Mouse (Mus musculus): ENCODE results near the gene Ypel3. TPM values are rescaled to one million over a fixed set of nuclear protein-coding genes. Genes with fewer than 3 reads are reported as not detected.

The Ypel3 gene
- total and polyA plus RNA-seq, 2 experiments from 2014 or later = 209 to 219 TPM

DNA sequence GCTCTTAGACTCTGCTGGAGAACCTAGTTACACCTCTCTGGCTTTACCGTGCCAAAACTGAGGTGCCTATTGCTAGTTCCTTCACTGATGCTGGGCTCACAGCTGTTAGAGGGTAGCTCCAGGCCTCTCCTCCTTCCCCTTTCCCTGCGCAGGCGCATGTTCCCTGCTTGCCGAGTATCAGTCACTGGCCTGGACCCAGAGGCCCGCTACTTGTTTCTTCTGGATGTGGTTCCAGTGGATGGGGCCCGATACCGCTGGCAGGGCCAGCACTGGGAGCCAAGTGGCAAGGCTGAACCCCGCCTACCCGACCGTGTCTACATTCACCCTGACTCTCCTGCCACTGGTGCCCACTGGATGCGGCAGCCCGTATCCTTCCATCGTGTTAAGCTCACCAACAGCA is 5.9 kb downstream of the Ypel3 start:
- Histone ChIP-seq H3K36me3 (ENCODE audit: insufficient read depth, low read length) (peaks cover 32% of the 10 kb centered on the region), H3K9ac (replicated peaks; ENCODE audit: low read length, poor library complexity, severe bottlenecking) (no peak overlapping the region), H3K4me2 (ENCODE audit: low read depth, low read length, poor library complexity, severe bottlenecking) (no peak overlapping the region), H3K27ac (ENCODE audit: low read depth, low read length) (no peak overlapping the region), H3K9me3 (ENCODE audit: low read length) (no peaks in the 10 kb centered on the region), H3K27me3 (ENCODE audit: insufficient read depth, low read length) (no peaks in the 10 kb centered on the region), H3K4me3 (ENCODE audit: low read depth, low read length) (no peak overlapping the region), H3K4me1 (ENCODE audit: insufficient read depth, low read length) (peaks cover 11% of the 10 kb centered on the region)
- WGBS = 83% methylated on average over 13 of the region's 13 CpGs
- TF ChIP-seq CTCF (IDR thresholded peaks at IDR 0.05) = no peak
- ATAC-seq (ENCODE audit: low FRiP score) (no peak), DNase-seq (ENCODE audit: low spot score) (no peak)

DNA sequence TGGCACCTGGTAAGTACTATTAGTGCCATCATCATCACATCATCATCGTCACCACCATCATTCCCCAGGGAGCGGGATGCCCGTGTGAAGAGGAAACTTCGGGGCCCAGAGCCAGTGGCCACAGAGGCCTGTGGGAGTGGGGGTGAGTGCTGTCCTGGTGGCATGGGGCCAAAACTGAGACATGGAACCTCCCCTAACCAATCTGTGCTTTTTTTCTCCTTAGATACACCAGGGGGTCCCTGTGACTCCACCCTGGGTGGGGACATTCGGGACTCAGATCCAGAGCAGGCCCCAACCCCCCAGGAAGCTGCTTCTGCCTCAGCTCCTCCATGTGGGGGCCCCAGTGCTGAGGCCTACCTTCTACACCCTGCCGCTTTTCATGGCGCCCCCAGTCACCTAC is 7.7 kb downstream of the Ypel3 start:
- H3K4me2 ChIP-seq (ENCODE audit: low read depth, low read length, poor library complexity, severe bottlenecking) = no peak overlapping the region
- no peaks in the 10 kb centered on the region for H3K9me3 ChIP-seq (ENCODE audit: low read length)
- WGBS = 91% methylated on average over 7 of the region's 7 CpGs
- no peak overlapping the region for H3K4me3 ChIP-seq (ENCODE audit: low read depth, low read length)
- no peak overlapping the region for H3K9ac ChIP-seq (replicated peaks; ENCODE audit: low read length, poor library complexity, severe bottlenecking)
- DNase-seq (ENCODE audit: low spot score) (no peak), ATAC-seq (ENCODE audit: low FRiP score) (no peak)
- no peak overlapping the region for H3K27ac ChIP-seq (ENCODE audit: low read depth, low read length)
- peaks cover 6% of the 10 kb centered on the region; the same call in 1 of the 2 replicates for H3K4me1 ChIP-seq (ENCODE audit: insufficient read depth, low read length)
- TF ChIP-seq CTCF (IDR thresholded peaks at IDR 0.05) = no peak
- no peaks in the 10 kb centered on the region for H3K27me3 ChIP-seq (ENCODE audit: insufficient read depth, low read length)
- H3K36me3 ChIP-seq (ENCODE audit: insufficient read depth, low read length) = peaks cover 50% of the 10 kb centered on the region

GRCm38 (mm10) chr7:126785056-126785455 is 8.3 kb downstream of the Ypel3 start:
- Histone ChIP-seq H3K27me3 (ENCODE audit: insufficient read depth, low read length) (no peaks in the 10 kb centered on the region), H3K27ac (ENCODE audit: low read depth, low read length) (no peak overlapping the region), H3K36me3 (ENCODE audit: insufficient read depth, low read length) (peaks cover 54% of the 10 kb centered on the region), H3K4me1 (ENCODE audit: insufficient read depth, low read length) (peaks cover 6% of the 10 kb centered on the region; the same call in 1 of the 2 replicates), H3K4me2 (ENCODE audit: low read depth, low read length, poor library complexity, severe bottlenecking) (no peak overlapping the region), H3K9ac (replicated peaks; ENCODE audit: low read length, poor library complexity, severe bottlenecking) (no peak overlapping the region), H3K4me3 (ENCODE audit: low read depth, low read length) (no peak overlapping the region), H3K9me3 (ENCODE audit: low read length) (no peaks in the 10 kb centered on the region)
- DNase-seq (ENCODE audit: low spot score) (no peak), ATAC-seq (ENCODE audit: low FRiP score) (no peak)
- 88% methylated on average over 4 of the region's 4 CpGs for WGBS
- TF ChIP-seq CTCF (IDR thresholded peaks at IDR 0.05) = no peak

- ATAC-seq (ENCODE audit: low FRiP score) (no peak), DNase-seq (ENCODE audit: low spot score) (no peak)
- 94% methylated on average over 14 of the region's 14 CpGs for WGBS
- Histone ChIP-seq H3K4me2 (ENCODE audit: low read depth, low read length, poor library complexity, severe bottlenecking) (no peak overlapping the region), H3K4me1 (ENCODE audit: insufficient read depth, low read length) (peaks cover 7% of the 10 kb centered on the region), H3K9ac (replicated peaks; ENCODE audit: low read length, poor library complexity, severe bottlenecking) (no peak overlapping the region), H3K9me3 (ENCODE audit: low read length) (no peaks in the 10 kb centered on the region), H3K27ac (ENCODE audit: low read depth, low read length) (no peak overlapping the region), H3K4me3 (ENCODE audit: low read depth, low read length) (no peak overlapping the region), H3K36me3 (ENCODE audit: insufficient read depth, low read length) (peaks cover 56% of the 10 kb centered on the region), H3K27me3 (ENCODE audit: insufficient read depth, low read length) (no peaks in the 10 kb centered on the region)
- TF ChIP-seq CTCF (IDR thresholded peaks at IDR 0.05) = no peak
These were observed 9.4 kb downstream of the Ypel3 start for GRCm38 (mm10) chr7:126786142-126786541.

GRCm38 (mm10) chr7:126789141-126789540 is 12.4 kb downstream of the Ypel3 start:
- TF ChIP-seq CTCF (IDR thresholded peaks at IDR 0.05) = no peak
- no peak overlapping the region for H3K9ac ChIP-seq (replicated peaks; ENCODE audit: low read length, poor library complexity, severe bottlenecking)
- WGBS = 92% methylated on average over 4 of the region's 4 CpGs
- no peak for ATAC-seq (ENCODE audit: low FRiP score)
- no peak overlapping the region for H3K27ac ChIP-seq (ENCODE audit: low read depth, low read length)
- no peak overlapping the region for H3K4me2 ChIP-seq (ENCODE audit: low read depth, low read length, poor library complexity, severe bottlenecking)
- H3K4me3 ChIP-seq (ENCODE audit: low read depth, low read length) = no peak overlapping the region
- no peak for DNase-seq (ENCODE audit: low spot score)
- no peaks in the 10 kb centered on the region for H3K27me3 ChIP-seq (ENCODE audit: insufficient read depth, low read length)
- peaks cover 3% of the 10 kb centered on the region; the same call in 1 of the 2 replicates for H3K4me1 ChIP-seq (ENCODE audit: insufficient read depth, low read length)
- H3K36me3 ChIP-seq (ENCODE audit: insufficient read depth, low read length) = peaks cover 51% of the 10 kb centered on the region
- no peaks in the 10 kb centered on the region for H3K9me3 ChIP-seq (ENCODE audit: low read length)

GRCm38 (mm10) chr7:126791851-126792720 is 15.3 kb downstream of the Ypel3 start, which contains the start of gene Ppp4c:
TSS of gene Ppp4c (minus strand) at chr7:126792496.
- WGBS = under 1% methylated on average over 65 of the region's 83 CpGs
- Histone ChIP-seq H3K4me3 (ENCODE audit: low read depth, low read length) (peak within 1 kb of the TSS; percentile 57), H3K27me3 (ENCODE audit: insufficient read depth, low read length) (no peaks in the 10 kb centered on the region), H3K4me2 (ENCODE audit: low read depth, low read length, poor library complexity, severe bottlenecking) (peak within 1 kb of the TSS; percentile 72), H3K9me3 (ENCODE audit: low read length) (no peaks in the 10 kb centered on the region), H3K4me1 (ENCODE audit: insufficient read depth, low read length) (peaks cover 3% of the 10 kb centered on the region; the same call in 1 of the 2 replicates), H3K36me3 (ENCODE audit: insufficient read depth, low read length) (peaks cover 46% of the 10 kb centered on the region), H3K27ac (ENCODE audit: low read depth, low read length) (peak within 1 kb of the TSS; percentile 73), H3K9ac (replicated peaks; ENCODE audit: low read length, poor library complexity, severe bottlenecking) (peak within 1 kb of the TSS; percentile 58)
- DNase-seq (ENCODE audit: low spot score) (peak; percentile 98), ATAC-seq (ENCODE audit: low FRiP score) (peak; percentile 92)
- no peak for TF ChIP-seq CTCF (IDR thresholded peaks at IDR 0.05)
